Mouse (Mus musculus) forebrain, embryonic 12.5 days (tissue): ENCODE measurements around the gene Ptprn2. TPM values are rescaled to one million over a fixed set of nuclear protein-coding genes. Genes with fewer than 3 reads are reported as not detected.

Experiments
- ATAC-seq: fragments of 200-750 bp; cut with Nextera tagmentation; 2 replicates; pipeline ENCODE4 v1.8.0; 2017; ENCODE audit warnings: moderate TSS enrichment; ENCODE audit not compliant: low FRiP score
- H3K27ac ChIP-seq: fragments of 300-500 bp; sonication (generic); 2 replicates; pipeline ENCODE4 v1.5.1; 2016; ENCODE audit warnings: mild to moderate bottlenecking
- H3K27me3 ChIP-seq: fragments of 300-500 bp; sonication (generic); 2 replicates; pipeline ENCODE4 v1.6.1; 2016; ENCODE audit warnings: mild to moderate bottlenecking
- H3K36me3 ChIP-seq: fragments of 300-500 bp; sonication (generic); replicated peaks from 2 replicates; pipeline ENCODE4 v1.6.1; 2016; ENCODE audit warnings: mild to moderate bottlenecking
- H3K4me1 ChIP-seq: fragments of 300-500 bp; sonication (generic); 2 replicates; pipeline ENCODE4 v1.6.1; 2016
- H3K4me2 ChIP-seq: fragments of 300-500 bp; sonication (generic); 2 replicates; pipeline ENCODE4 v1.6.1; 2016; ENCODE audit warnings: mild to moderate bottlenecking, moderate library complexity
- H3K4me3 ChIP-seq: fragments of 300-500 bp; sonication (generic); replicated peaks from 2 replicates; pipeline ENCODE4 v1.5.1; 2016; ENCODE audit warnings: mild to moderate bottlenecking
- H3K9ac ChIP-seq: fragments of 300-500 bp; sonication (generic); 2 replicates; pipeline ENCODE4 v1.6.1; 2016; ENCODE audit warnings: mild to moderate bottlenecking
- H3K9me3 ChIP-seq: fragments of 300-500 bp; sonication (generic); 2 replicates; pipeline ENCODE4 v1.6.1; 2016
- WGBS: fragments of 180-500 bp; shearing (Covaris S2); methylation state at CpG from one replicate; pipeline ENCODE4 v1.1.7; 2016; 5-methylcytosine and 5-hydroxymethylcytosine counted together
- polyA plus RNA-seq: library from polyadenylated mRNA; unstranded; fragments of >200 nt; fragmentation: Nextera tagmentation; extraction: Ambion mirVana; gene quantifications from 2 replicates; pipeline ENCODE4 v1.2.1, GENCODE M21; 2016

Ptprn2 gene
- polyA plus RNA-seq, 1 experiment from 2014 or later = 8.8 TPM

DNA sequence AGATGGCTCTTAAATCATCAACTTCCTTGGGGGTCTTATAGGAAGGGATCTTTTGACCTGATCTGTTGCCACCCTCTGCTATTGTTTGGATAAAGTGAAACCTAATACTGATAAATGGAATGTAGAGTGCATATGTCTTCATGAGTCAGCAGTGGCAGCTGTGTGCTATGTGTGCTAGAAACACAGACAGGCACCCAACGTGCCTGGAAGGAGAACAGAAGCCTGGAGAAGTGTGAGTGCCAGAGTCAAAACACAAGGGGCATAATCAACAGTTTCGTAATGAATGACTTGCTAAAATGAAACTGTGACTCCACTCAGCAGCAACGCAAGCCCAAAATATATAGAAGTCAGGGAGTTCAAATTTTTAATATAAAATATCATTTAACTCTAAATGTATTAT, 676.7 kb downstream of the Ptprn2 start:
- no peak for ATAC-seq
- H3K27ac ChIP-seq = no peak overlapping the region; the same call in 1 of the 2 replicates

DNA sequence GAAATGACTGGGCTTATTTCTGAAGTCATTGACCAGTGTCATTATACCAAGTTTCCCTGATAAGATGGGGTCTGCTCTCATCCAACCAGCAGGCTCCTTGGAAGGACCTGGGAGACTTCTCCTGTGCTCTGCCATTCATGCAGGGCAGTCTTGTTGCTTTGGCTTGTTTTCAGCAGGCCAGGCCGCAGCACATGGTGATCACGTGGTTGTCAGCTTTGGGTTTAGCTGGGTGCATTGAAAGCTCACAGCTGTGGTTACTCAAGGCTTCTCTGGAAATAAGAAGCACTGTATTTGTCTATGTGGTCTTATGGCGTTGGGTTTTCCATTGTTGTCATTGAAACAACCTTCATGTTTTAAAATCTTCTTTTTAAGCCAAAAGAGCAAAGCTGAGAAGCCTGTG, 678.3 kb downstream of the Ptprn2 start:
- Histone ChIP-seq H3K9me3 (no peaks in the 10 kb centered on the region), H3K4me2 (no peak overlapping the region), H3K4me3 (no peak overlapping the region), H3K27ac (no peak overlapping the region), H3K36me3 (peaks cover 26% of the 10 kb centered on the region), H3K9ac (no peak overlapping the region), H3K4me1 (peaks cover 90% of the 10 kb centered on the region), H3K27me3 (peaks cover 67% of the 10 kb centered on the region)
- WGBS = 41% methylated on average over 3 of the region's 3 CpGs
- no peak for ATAC-seq

More for the DNA sequence above, 676.7 kb downstream of the Ptprn2 start:
- peaks cover 90% of the 10 kb centered on the region for H3K4me1 ChIP-seq
- H3K4me3 ChIP-seq = no peak overlapping the region
- no peaks in the 10 kb centered on the region for H3K9me3 ChIP-seq
- peaks cover 66% of the 10 kb centered on the region for H3K27me3 ChIP-seq
- H3K9ac ChIP-seq = no peak overlapping the region
- no peak overlapping the region for H3K4me2 ChIP-seq
- WGBS = 56% methylated on average over 3 of the region's 3 CpGs
- H3K36me3 ChIP-seq = peaks cover 17% of the 10 kb centered on the region

GRCm38 (mm10) chr12:117166266-117166665, 680.7 kb downstream of the Ptprn2 start:
- no peak for ATAC-seq
- peaks cover 77% of the 10 kb centered on the region for H3K27me3 ChIP-seq
- H3K4me2 ChIP-seq = no peak overlapping the region
- no peaks in the 10 kb centered on the region for H3K9me3 ChIP-seq
- WGBS = 47% methylated on average over 5 of the region's 5 CpGs
- peaks cover 26% of the 10 kb centered on the region for H3K36me3 ChIP-seq
- H3K4me1 ChIP-seq = peaks cover 90% of the 10 kb centered on the region
- no peak overlapping the region for H3K4me3 ChIP-seq
- no peak overlapping the region for H3K9ac ChIP-seq
- H3K27ac ChIP-seq = peak overlapping the region; percentile 36; the same call in 1 of the 2 replicates

DNA sequence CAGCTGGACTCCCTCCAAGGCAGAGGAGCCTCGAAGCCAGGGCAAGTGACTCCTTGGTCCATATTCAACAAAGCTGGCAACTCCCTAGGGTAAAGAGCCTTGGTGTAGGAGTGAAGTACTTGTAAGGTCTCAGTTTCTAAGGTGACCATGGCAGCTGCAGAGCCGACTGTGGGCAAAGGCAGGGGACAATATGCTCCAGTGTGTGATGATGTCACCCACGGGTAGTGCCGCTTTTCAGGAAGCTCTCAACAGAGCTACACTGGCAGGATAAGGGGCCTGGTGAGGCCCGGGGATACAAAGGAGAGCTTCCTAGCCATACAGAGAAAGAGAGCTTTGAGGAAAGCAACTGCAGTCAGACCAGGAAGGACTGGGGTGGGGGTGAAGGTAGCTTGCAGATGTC, 684.1 kb downstream of the Ptprn2 start:
- peak overlapping the region; percentile 75 for H3K27ac ChIP-seq
- H3K9ac ChIP-seq = peak overlapping the region; percentile 9
- H3K4me2 ChIP-seq = no peak overlapping the region
- H3K4me3 ChIP-seq = no peak overlapping the region
- peaks cover 96% of the 10 kb centered on the region for H3K4me1 ChIP-seq
- WGBS = 17% methylated on average over 5 of the region's 5 CpGs
- no peaks in the 10 kb centered on the region for H3K9me3 ChIP-seq
- peaks cover 14% of the 10 kb centered on the region; the same call in 1 of the 2 replicates for H3K36me3 ChIP-seq
- peaks cover 58% of the 10 kb centered on the region for H3K27me3 ChIP-seq
- ATAC-seq = no peak

GRCm38 (mm10) chr12:117172529-117172884, 687.0 kb downstream of the Ptprn2 start:
- Histone ChIP-seq H3K27me3 (peaks cover 46% of the 10 kb centered on the region), H3K4me2 (peak overlapping the region; percentile 34), H3K36me3 (peaks cover 7% of the 10 kb centered on the region; the same call in 1 of the 2 replicates), H3K27ac (peak overlapping the region; percentile 92), H3K4me1 (peaks cover 99% of the 10 kb centered on the region), H3K4me3 (no peak overlapping the region), H3K9ac (peak overlapping the region; percentile 21; the same call in 1 of the 2 replicates), H3K9me3 (no peaks in the 10 kb centered on the region)
- ATAC-seq = no peak
- 14% methylated on average over 2 of the region's 2 CpGs for WGBS

DNA sequence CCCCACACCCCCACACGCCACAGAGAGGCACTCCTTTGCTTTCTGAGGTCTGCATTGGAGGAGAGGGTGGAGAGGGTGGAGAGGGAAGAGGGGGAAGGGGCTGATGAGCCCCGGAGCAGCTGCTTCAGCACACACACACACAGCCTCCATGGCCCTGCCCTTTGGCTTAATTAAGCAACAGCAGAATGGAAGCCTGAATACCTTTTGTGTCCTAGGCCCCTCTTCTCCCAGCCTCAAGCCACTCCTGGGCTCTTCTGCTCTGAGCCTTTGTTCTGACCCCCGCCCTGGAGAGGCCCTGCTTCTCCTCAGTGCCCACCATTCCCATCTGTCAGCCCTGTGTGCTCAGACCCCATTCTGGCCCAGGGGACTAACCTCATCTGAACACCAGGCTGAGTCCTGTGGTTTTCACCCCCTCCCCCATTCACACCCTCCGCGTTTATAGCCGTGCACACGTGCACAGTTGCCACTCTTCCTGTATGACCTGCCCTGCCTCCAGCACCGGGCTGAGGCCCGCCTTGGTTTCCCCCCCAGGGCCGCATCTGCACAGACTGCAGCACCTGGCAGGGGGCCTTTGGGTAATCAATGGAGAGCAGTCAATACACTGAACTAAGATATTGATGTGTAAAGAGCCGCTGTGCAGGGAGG, 687.5 kb downstream of the Ptprn2 start:
- ATAC-seq = peak; percentile 89
- Histone ChIP-seq H3K9ac (0 out of 2 replicates have a peak overlapping the region, but pooled peaks have one; percentile 21), H3K36me3 (peaks cover 2% of the 10 kb centered on the region; the same call in 1 of the 2 replicates), H3K4me3 (no peak overlapping the region), H3K9me3 (no peaks in the 10 kb centered on the region), H3K4me1 (peaks cover 97% of the 10 kb centered on the region), H3K4me2 (peak overlapping the region; percentile 34), H3K27me3 (peaks cover 44% of the 10 kb centered on the region), H3K27ac (peak overlapping the region; percentile 92)
- WGBS = 5% methylated on average over 11 of the region's 11 CpGs

- no peaks in the 10 kb centered on the region; the same call in 1 of the 2 replicates for H3K36me3 ChIP-seq
- H3K9ac ChIP-seq = peak overlapping the region; percentile 25
- no peaks in the 10 kb centered on the region for H3K9me3 ChIP-seq
- H3K27me3 ChIP-seq = peaks cover 39% of the 10 kb centered on the region
- H3K4me3 ChIP-seq = no peak overlapping the region
- peak overlapping the region; percentile 92 for H3K27ac ChIP-seq
- 8% methylated on average over 3 of the region's 3 CpGs for WGBS
- ATAC-seq = no peak
- H3K4me2 ChIP-seq = peak overlapping the region; percentile 34; the same call in 1 of the 2 replicates
- peaks cover 95% of the 10 kb centered on the region for H3K4me1 ChIP-seq
Observed at GRCm38 (mm10) chr12:117174189-117174588, 688.7 kb downstream of the Ptprn2 start.

GRCm38 (mm10) chr12:117175072-117175681, 689.7 kb downstream of the Ptprn2 start:
- Histone ChIP-seq H3K27me3 (peaks cover 30% of the 10 kb centered on the region), H3K36me3 (no peaks in the 10 kb centered on the region; the same call in 1 of the 2 replicates), H3K4me1 (peaks cover 94% of the 10 kb centered on the region), H3K4me2 (peak overlapping the region; percentile 13; the same call in 1 of the 2 replicates), H3K9ac (0 out of 2 replicates have a peak overlapping the region, but pooled peaks have one; percentile 25), H3K9me3 (no peaks in the 10 kb centered on the region), H3K27ac (peak overlapping the region; percentile 92), H3K4me3 (no peak overlapping the region)
- 64% methylated on average over 15 of the region's 15 CpGs for WGBS
- ATAC-seq = no peak

DNA sequence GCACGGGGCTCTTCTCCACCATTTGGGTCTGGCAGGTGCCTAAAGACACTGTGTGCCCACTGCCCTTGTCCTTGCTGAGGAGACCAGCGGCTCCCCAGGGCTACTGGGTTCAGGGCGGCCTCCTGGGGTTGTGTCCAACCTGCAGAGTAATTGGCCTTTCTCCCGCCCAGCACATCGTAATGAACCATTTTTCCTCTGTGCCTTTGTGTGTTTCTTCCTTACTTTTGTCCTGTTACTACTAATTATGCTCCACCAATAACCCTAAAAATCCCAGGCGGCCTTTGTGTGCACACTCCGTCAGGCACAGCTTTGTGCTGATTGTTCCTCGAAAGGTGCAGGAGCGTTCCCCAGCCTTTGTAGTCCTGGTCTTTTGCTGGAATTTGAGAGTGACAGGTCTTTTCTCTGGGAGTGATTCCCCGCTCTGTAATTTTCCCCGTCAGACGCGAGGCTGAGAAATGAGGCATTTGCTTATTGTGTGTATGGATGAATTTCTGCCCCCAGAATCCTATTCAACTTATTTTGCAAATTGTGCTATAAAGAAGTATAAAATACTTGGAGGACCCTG, 690.8 kb downstream of the Ptprn2 start:
- Histone ChIP-seq H3K9me3 (no peaks in the 10 kb centered on the region), H3K9ac (peak overlapping the region; percentile 22; the same call in 1 of the 2 replicates), H3K4me1 (peaks cover 92% of the 10 kb centered on the region), H3K4me2 (peak overlapping the region; percentile 34), H3K36me3 (no peaks in the 10 kb centered on the region; the same call in 1 of the 2 replicates), H3K27ac (peak overlapping the region; percentile 92), H3K4me3 (0 out of 2 replicates have a peak overlapping the region, but pooled peaks have one; percentile 1), H3K27me3 (peaks cover 20% of the 10 kb centered on the region)
- 9% methylated on average over 13 of the region's 13 CpGs for WGBS
- peak; percentile 12; the same call in 1 of the 2 replicates for ATAC-seq

GRCm38 (mm10) chr12:117187167-117187566, 701.6 kb downstream of the Ptprn2 start:
- ATAC-seq = no peak
- H3K9me3 ChIP-seq = peaks cover 5% of the 10 kb centered on the region; the same call in 1 of the 2 replicates
- 0 out of 2 replicates have a peak, but pooled peaks cover 6% of the 10 kb centered on the region for H3K27me3 ChIP-seq
- H3K36me3 ChIP-seq = peaks cover 82% of the 10 kb centered on the region
- 75% methylated on average over 3 of the region's 3 CpGs for WGBS
- no peak overlapping the region for H3K27ac ChIP-seq
- H3K4me3 ChIP-seq = no peak overlapping the region
- H3K4me2 ChIP-seq = no peak overlapping the region
- no peak overlapping the region for H3K9ac ChIP-seq
- peaks cover 7% of the 10 kb centered on the region for H3K4me1 ChIP-seq

- Histone ChIP-seq H3K4me1 (peaks cover 50% of the 10 kb centered on the region), H3K36me3 (peaks cover 51% of the 10 kb centered on the region), H3K9ac (no peak overlapping the region)
Observed at GRCm38 (mm10) chr12:117192001-117192400, 706.5 kb downstream of the Ptprn2 start.

More at GRCm38 (mm10) chr12:117192001-117192400, 706.5 kb downstream of the Ptprn2 start:
- 70% methylated on average over 4 of the region's 4 CpGs for whole genome bisulfite sequencing
- Histone ChIP-seq H3K27ac (no peak overlapping the region), H3K9me3 (peaks cover 2% of the 10 kb centered on the region; the same call in 1 of the 2 replicates), H3K27me3 (0 out of 2 replicates have a peak, but pooled peaks cover 3% of the 10 kb centered on the region), H3K4me2 (no peak overlapping the region), H3K4me3 (no peak overlapping the region)
- no peak for ATAC-seq
